Mouse (Mus musculus) cortical plate, adult 2 months (tissue): Measurements from ENCODE around the gene S1pr2. TPM values are rescaled to one million over a fixed set of nuclear protein-coding genes. Genes with fewer than 3 reads are reported as not detected.
A peak's percentile ranks its signal among the peaks of the same experiment; 100 is the strongest.

Experiments
- H3K27ac ChIP-seq: fragments of 200-500 bp; 2 replicates; pipeline ENCODE4 v1.5.1; 2012; ENCODE audit warnings: low read length, control low read depth, inconsistent platforms; ENCODE audit not compliant: insufficient read depth
- H3K4me1 ChIP-seq: fragments of 200-500 bp; 2 replicates; pipeline ENCODE4 v1.6.1; 2011; ENCODE audit warnings: low read length; ENCODE audit not compliant: control insufficient read depth, insufficient read depth
- H3K4me3 ChIP-seq: fragments of 200-500 bp; 2 replicates; pipeline ENCODE4 v1.5.1; 2011; ENCODE audit warnings: mild to moderate bottlenecking, low read length, control low read depth; ENCODE audit not compliant: insufficient read depth
- CTCF ChIP-seq: fragments of 200-500 bp; IDR thresholded peaks from 2 replicates; pipeline ENCODE4 v1.5.1; 2011; ENCODE audit warnings: mild to moderate bottlenecking, control low read depth, low read length; ENCODE audit not compliant: insufficient read depth; ENCODE audit errors: extremely low read depth
- POLR2A ChIP-seq: fragments of 200-500 bp; IDR thresholded peaks from 2 replicates; pipeline ENCODE4 v1.6.1; 2011; ENCODE audit warnings: mild to moderate bottlenecking, low read length, control low read depth; ENCODE audit not compliant: insufficient read depth; ENCODE audit errors: extremely low read depth
- polyA plus RNA-seq: library from polyadenylated mRNA; depleted of rRNA; stranded (reverse); fragments of >200 nt; gene quantifications from 2 replicates; pipeline ENCODE4 v1.2.3, GENCODE M21; 2012; rRNA removed

The S1pr2 gene
- polyA plus RNA-seq, result 1.4 and 1.5 TPM in 2 replicates

- Histone ChIP-seq H3K4me3 (peak within 1 kb of the TSS; percentile 55), H3K27ac (no peak within 1 kb of the TSS), H3K4me1 (no peaks in the 10 kb centered on the region)
- TF ChIP-seq POLR2A (no peak), CTCF (no peak)
Measured at GRCm38 (mm10) chr9:20976216-20976960, at the start of gene S1pr2. Gene S1pr2, minus strand, starts transcription at chr9:20976781.

GRCm38 (mm10) chr9:21025258-21025810 lies 48.8 kb upstream of the S1pr2 start:
- Histone ChIP-seq H3K4me1 (no peaks in the 10 kb centered on the region), H3K27ac (no peak overlapping the region), H3K4me3 (no peak overlapping the region)
- no peak for TF ChIP-seq POLR2A
- no peak for TF ChIP-seq CTCF

GRCm38 (mm10) chr9:21022726-21023125 lies 46.1 kb upstream of the S1pr2 start:
- no peaks in the 10 kb centered on the region for H3K4me1 ChIP-seq
- no peak overlapping the region for H3K4me3 ChIP-seq
- no peak overlapping the region for H3K27ac ChIP-seq
- TF ChIP-seq POLR2A, result no peak
- TF ChIP-seq CTCF, result no peak

- Histone ChIP-seq H3K4me1 (no peaks in the 10 kb centered on the region), H3K27ac (no peak overlapping the region), H3K4me3 (no peak overlapping the region)
- TF ChIP-seq POLR2A, result no peak
- no peak for TF ChIP-seq CTCF
Measured at GRCm38 (mm10) chr9:21022288-21022687, 45.7 kb upstream of the S1pr2 start.

GRCm38 (mm10) chr9:21021363-21021762 lies 44.8 kb upstream of the S1pr2 start:
- TF ChIP-seq CTCF, result no peak
- TF ChIP-seq POLR2A, result no peak
- H3K4me1 ChIP-seq, result no peaks in the 10 kb centered on the region
- H3K4me3 ChIP-seq, result no peak overlapping the region
- H3K27ac ChIP-seq, result no peak overlapping the region

- Histone ChIP-seq H3K4me1 (no peaks in the 10 kb centered on the region), H3K4me3 (no peak overlapping the region), H3K27ac (no peak overlapping the region)
- TF ChIP-seq CTCF, result no peak
- TF ChIP-seq POLR2A, result no peak
Measured at GRCm38 (mm10) chr9:21018600-21018999, 42.0 kb upstream of the S1pr2 start.

- Histone ChIP-seq H3K4me3 (no peak overlapping the region), H3K27ac (no peak overlapping the region), H3K4me1 (no peaks in the 10 kb centered on the region)
- TF ChIP-seq CTCF (no peak), POLR2A (no peak)
Measured at GRCm38 (mm10) chr9:21017177-21017575, 40.6 kb upstream of the S1pr2 start.

- Histone ChIP-seq H3K4me1 (no peaks in the 10 kb centered on the region), H3K4me3 (peak overlapping the region; percentile 16), H3K27ac (no peak overlapping the region)
- no peak for TF ChIP-seq POLR2A
- TF ChIP-seq CTCF, result no peak
Measured at GRCm38 (mm10) chr9:21016331-21017176, 40.0 kb upstream of the S1pr2 start.

- 0 out of 2 replicates have a peak, but pooled peaks have one; percentile 31 for TF ChIP-seq POLR2A
- no peak for TF ChIP-seq CTCF
- no peak within 1 kb of the TSS for H3K27ac ChIP-seq
- no peaks in the 10 kb centered on the region for H3K4me1 ChIP-seq
- H3K4me3 ChIP-seq, result peak within 1 kb of the TSS; percentile 16
Measured at GRCm38 (mm10) chr9:21015571-21016130, 39.1 kb upstream of the S1pr2 start, which contains the start of gene Icam1. Gene Icam1, plus strand, starts transcription at chr9:21015985.
